Mouse (Mus musculus) stomach, postnatal 0 days (tissue): ENCODE data around the gene Cd96. TPM values are rescaled to one million over a fixed set of nuclear protein-coding genes. Genes with fewer than 3 reads are reported as not detected.

Experiments used
- ATAC-seq: fragments of 200-750 bp; cut with Nextera tagmentation; 2 replicates; pipeline ENCODE4 v1.8.0; 2017; ENCODE audit not compliant: low FRiP score, low TSS enrichment
- DNase-seq: peaks from one replicate; pipeline ENCODE4 v3.0.0-alpha.2; 2016; ENCODE audit warnings: low spot score
- H3K27ac ChIP-seq: fragments of 300-500 bp; sonication (generic); replicated peaks from 2 replicates; pipeline ENCODE4 v1.5.1; 2014; ENCODE audit warnings: mild to moderate bottlenecking, control low read depth
- H3K27me3 ChIP-seq: fragments of 300-500 bp; sonication (generic); 2 replicates; pipeline ENCODE4 v1.6.1; 2014; ENCODE audit warnings: low read length; ENCODE audit not compliant: control insufficient read depth, insufficient read depth
- H3K36me3 ChIP-seq: fragments of 300-500 bp; sonication (generic); 2 replicates; pipeline ENCODE4 v1.6.1; 2014; ENCODE audit warnings: low read length, mixed read lengths; ENCODE audit not compliant: control insufficient read depth, insufficient read depth
- H3K4me1 ChIP-seq: fragments of 300-500 bp; sonication (generic); replicated peaks from 2 replicates; pipeline ENCODE4 v1.6.1; 2014; ENCODE audit warnings: antibody characterized with exemption; ENCODE audit not compliant: control insufficient read depth, insufficient read depth
- H3K4me2 ChIP-seq: fragments of 300-500 bp; sonication (generic); replicated peaks from 2 replicates; pipeline ENCODE4 v1.6.1; 2014; ENCODE audit warnings: low read depth, mild to moderate bottlenecking, control low read depth, moderate library complexity
- H3K4me3 ChIP-seq: fragments of 300-500 bp; sonication (generic); 2 replicates; pipeline ENCODE4 v1.5.1; 2014; ENCODE audit warnings: low read depth, low read length, control low read depth
- H3K9ac ChIP-seq: fragments of 300-500 bp; sonication (generic); 2 replicates; pipeline ENCODE4 v1.6.1; 2014; ENCODE audit warnings: mild to moderate bottlenecking, low read length, control low read depth, mixed read lengths
- H3K9me3 ChIP-seq: fragments of 300-500 bp; sonication (generic); 2 replicates; pipeline ENCODE4 v1.6.1; 2016; ENCODE audit warnings: low read length; ENCODE audit not compliant: control insufficient read depth
- CTCF ChIP-seq: IDR thresholded peaks from 2 replicates; pipeline ENCODE4 v1.5.1; 2016; ENCODE audit warnings: antibody characterized with exemption, low read depth, mild to moderate bottlenecking, moderate library complexity
- EP300 ChIP-seq: optimal IDR thresholded peaks from 2 replicates; pipeline ENCODE3; 2016; ENCODE audit warnings: antibody characterized with exemption
- WGBS: fragments of 180-500 bp; shearing (Covaris S2); extraction: QIAGEN DNeasy Blood & Tissue Kit; methylation state at CpG from one replicate; pipeline ENCODE4 v1.1.7; 2014; 5-methylcytosine and 5-hydroxymethylcytosine counted together
- polyA plus RNA-seq: library from polyadenylated mRNA; unstranded; fragments of >200 nt; fragmentation: Nextera tagmentation; extraction: Ambion mirVana; gene quantifications from 2 replicates; pipeline ENCODE4 v1.2.1, GENCODE M21; 2015

Gene Cd96
- polyA plus RNA-seq, 1 experiment from 2014 or later: 0.07 TPM

DNA sequence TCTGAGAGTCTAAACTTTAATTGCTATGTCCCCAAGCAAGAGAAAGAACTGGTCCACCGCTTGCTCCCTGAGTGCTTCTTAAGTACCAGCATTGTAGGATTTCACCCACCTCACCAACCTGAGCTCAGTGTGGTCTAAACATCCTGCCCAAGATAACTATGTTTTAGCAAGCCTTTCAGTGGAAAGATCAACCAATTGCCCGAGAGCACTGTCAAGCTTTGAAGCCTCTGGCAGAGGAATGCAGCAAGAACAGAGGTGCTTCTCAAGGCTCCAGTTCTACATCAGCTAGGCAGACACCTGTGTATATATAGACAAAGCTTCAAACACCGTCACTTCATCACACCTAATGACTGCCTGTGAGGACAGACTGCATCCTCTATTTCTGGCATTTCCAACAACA lies 111.3 kb downstream of the Cd96 start:
- H3K27ac ChIP-seq: no peak overlapping the region
- no peaks in the 10 kb centered on the region for H3K36me3 ChIP-seq
- H3K9me3 ChIP-seq: no peaks in the 10 kb centered on the region
- peak overlapping the region; percentile 91; the same call in 1 of the 2 replicates for H3K4me2 ChIP-seq
- H3K9ac ChIP-seq: no peak overlapping the region
- H3K4me1 ChIP-seq: no peaks in the 10 kb centered on the region
- H3K4me3 ChIP-seq: no peak overlapping the region
- WGBS: 63% methylated on average over 3 of the region's 3 CpGs
- DNase-seq: no peak
- no peak for ATAC-seq
- H3K27me3 ChIP-seq: no peaks in the 10 kb centered on the region
- TF ChIP-seq EP300 (no peak), CTCF (no peak)

DNA sequence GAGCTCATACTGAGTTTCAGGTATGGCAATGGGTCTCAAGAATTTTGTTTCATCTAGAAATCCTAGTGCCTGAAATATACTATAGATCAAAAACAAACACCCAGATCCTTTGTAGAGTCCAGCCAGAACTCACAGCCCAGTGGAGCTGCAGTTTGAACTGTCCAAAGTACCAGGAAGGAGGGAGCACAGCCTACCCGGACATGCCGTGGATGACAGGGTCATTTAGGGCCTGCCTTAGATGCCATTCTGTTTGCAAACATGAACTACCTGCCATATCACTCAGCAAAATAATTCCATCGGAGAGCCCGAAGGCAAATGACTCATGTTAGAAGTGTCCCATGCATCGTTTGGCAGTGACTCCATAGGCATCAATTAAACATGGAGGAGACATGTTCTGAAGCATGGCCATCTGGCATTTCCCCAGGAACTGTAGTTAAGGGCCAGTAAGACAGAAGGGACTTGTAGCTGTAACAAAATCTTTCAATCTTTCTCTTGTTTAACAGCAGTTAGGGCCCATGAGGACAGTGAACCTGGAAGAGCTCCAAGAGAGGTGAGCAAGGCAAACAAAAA lies 111.9 kb downstream of the Cd96 start:
- Histone ChIP-seq H3K4me1 (no peaks in the 10 kb centered on the region), H3K27ac (no peak overlapping the region), H3K9me3 (no peaks in the 10 kb centered on the region), H3K27me3 (no peaks in the 10 kb centered on the region), H3K4me2 (no peak overlapping the region), H3K36me3 (no peaks in the 10 kb centered on the region), H3K4me3 (no peak overlapping the region), H3K9ac (no peak overlapping the region)
- DNase-seq: no peak
- 64% methylated on average over 5 of the region's 5 CpGs for WGBS
- TF ChIP-seq EP300 (no peak), CTCF (no peak)
- ATAC-seq: no peak

DNA sequence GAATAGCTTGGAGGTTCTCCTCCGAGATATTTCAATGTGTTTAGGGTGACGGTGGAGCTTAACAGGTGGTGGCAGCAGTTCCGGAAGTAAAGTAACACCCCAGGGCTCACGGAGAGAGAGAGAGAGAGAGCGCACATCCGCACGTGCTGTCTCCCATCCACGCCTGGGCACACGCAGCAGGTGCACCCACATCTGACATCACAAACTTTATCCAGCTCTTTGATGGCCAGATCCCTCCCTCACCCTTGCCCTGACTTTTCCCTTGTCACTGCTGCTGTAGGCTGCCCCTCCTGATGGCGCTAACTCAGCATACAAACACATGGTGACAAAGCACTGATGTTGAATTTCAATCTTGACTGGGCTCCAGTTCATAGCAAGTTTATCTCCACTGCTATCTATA lies 113.8 kb downstream of the Cd96 start:
- ATAC-seq: no peak
- Histone ChIP-seq H3K27ac (no peak overlapping the region), H3K36me3 (no peaks in the 10 kb centered on the region), H3K4me3 (no peak overlapping the region), H3K4me2 (no peak overlapping the region), H3K9ac (no peak overlapping the region), H3K27me3 (no peaks in the 10 kb centered on the region), H3K9me3 (no peaks in the 10 kb centered on the region), H3K4me1 (no peaks in the 10 kb centered on the region)
- TF ChIP-seq CTCF (no peak), EP300 (no peak)
- WGBS: 80% methylated on average over 10 of the region's 10 CpGs
- DNase-seq: no peak

DNA sequence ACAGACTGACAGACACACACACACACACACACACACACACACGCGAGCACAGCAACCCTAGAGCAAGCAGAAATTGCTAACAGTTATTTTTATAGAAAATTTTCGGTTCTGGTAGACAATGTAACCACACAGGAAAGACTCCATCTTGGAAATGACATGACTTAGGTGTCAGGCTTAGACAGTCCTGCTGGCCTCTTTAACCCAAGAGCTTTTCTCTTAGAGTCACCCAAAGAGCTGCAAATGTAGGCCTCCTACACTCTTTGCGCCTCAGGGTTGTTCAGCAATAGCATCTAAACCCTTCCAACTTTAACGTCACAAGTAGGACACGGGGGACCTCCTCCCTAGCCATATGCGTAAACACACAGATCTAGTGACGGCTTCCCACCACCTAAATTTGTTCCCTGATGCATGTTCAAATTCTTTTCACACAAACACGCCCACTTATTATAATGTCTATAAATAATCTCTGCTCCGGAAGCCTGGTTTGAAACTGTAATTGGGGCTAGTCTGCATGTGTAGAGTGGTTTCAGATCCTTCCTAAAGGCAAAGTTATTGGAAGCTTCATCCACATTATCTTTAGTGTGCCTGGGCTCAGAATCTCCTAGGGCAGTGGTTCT lies 118.4 kb downstream of the Cd96 start:
- DNase-seq (no peak), ATAC-seq (no peak)
- 80% methylated on average over 10 of the region's 10 CpGs for WGBS
- Histone ChIP-seq H3K36me3 (no peaks in the 10 kb centered on the region), H3K4me1 (no peaks in the 10 kb centered on the region), H3K9ac (no peak overlapping the region), H3K27me3 (no peaks in the 10 kb centered on the region), H3K4me2 (no peak overlapping the region), H3K4me3 (no peak overlapping the region), H3K9me3 (no peaks in the 10 kb centered on the region), H3K27ac (no peak overlapping the region)
- TF ChIP-seq CTCF: no peak
- no peak for TF ChIP-seq EP300

DNA sequence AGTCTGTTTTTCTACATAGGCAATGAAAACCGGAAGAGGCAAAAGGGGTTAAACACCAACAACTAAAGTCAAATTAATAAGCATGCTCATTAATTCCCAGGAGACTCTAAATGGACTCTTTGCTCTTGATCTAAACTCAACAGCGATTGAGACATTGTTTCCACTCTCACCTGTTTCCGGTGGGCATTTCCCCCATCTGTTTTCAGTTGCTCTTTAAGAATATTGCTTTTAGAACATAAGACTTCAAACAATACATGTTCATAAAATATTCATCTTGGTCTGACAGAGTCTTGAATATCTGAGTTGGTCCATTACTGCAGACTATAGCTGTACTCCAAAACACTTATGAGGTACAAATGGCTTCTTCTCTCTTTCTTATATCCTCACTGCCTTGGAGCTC lies 119.1 kb downstream of the Cd96 start:
- DNase-seq: no peak
- H3K9me3 ChIP-seq: no peaks in the 10 kb centered on the region
- no peaks in the 10 kb centered on the region for H3K36me3 ChIP-seq
- no peak overlapping the region for H3K27ac ChIP-seq
- ATAC-seq: no peak
- H3K4me3 ChIP-seq: no peak overlapping the region
- no peaks in the 10 kb centered on the region for H3K27me3 ChIP-seq
- 88% methylated on average over 3 of the region's 3 CpGs for WGBS
- H3K9ac ChIP-seq: no peak overlapping the region
- TF ChIP-seq CTCF: no peak
- H3K4me2 ChIP-seq: no peak overlapping the region
- no peaks in the 10 kb centered on the region for H3K4me1 ChIP-seq

DNA sequence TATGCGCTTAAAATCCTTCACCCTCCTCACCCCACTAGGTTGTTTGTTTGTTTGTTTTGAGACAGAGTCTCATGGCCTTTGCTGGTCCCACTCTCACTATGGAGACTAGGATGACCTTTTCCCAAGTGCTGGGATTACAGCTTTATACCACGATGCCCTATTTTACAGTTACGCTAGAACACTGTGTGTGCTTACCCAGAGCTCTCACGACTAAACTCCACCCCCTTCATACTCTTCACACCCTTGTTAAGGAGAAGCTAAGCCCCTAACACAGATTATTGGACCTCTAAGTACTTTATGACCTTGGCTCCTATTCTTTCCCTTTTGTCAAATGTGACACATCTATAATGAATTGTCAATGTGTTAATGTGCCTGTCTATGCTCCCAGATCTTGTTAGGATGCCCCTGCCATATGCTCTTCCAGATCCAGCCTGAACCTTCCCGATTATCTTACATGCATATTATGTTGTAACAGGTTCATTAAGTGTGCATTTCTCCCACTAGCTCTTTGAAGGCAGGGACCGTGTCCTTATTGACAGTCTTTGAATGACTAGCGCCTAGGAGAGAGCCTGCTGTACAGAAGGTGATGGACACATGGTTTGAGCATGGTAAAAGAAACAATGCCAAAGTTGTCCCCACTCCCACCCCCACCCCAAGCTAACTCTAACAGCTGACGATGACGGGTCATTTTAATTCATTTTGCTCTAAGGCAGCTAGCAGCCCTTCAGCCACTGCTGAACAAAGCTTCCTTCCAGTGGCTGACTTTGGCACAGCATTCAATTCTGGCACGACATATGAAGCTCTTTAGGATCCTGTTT lies 120.5 kb downstream of the Cd96 start:
- H3K9ac ChIP-seq: no peak overlapping the region
- TF ChIP-seq EP300 (no peak), CTCF (no peak)
- DNase-seq (no peak), ATAC-seq (no peak)
- no peaks in the 10 kb centered on the region for H3K4me1 ChIP-seq
- H3K36me3 ChIP-seq: no peaks in the 10 kb centered on the region
- no peaks in the 10 kb centered on the region for H3K27me3 ChIP-seq
- WGBS: 72% methylated on average over 10 of the region's 10 CpGs
- no peak overlapping the region for H3K4me3 ChIP-seq
- no peaks in the 10 kb centered on the region for H3K9me3 ChIP-seq
- H3K27ac ChIP-seq: no peak overlapping the region
- no peak overlapping the region for H3K4me2 ChIP-seq
